Mouse (Mus musculus) gastrocnemius, postnatal 14 days (tissue): ENCODE measurements around the gene Etl4. TPM values are rescaled to one million over a fixed set of nuclear protein-coding genes. Genes with fewer than 3 reads are reported as not detected.

ENCODE experiments used
- DNase-seq: peaks from one replicate; pipeline ENCODE4 v3.0.0; 2021; ENCODE audit warnings: mixed read lengths
- intact Hi-C: fragments of 180-260 bp; cut with DNase I; formaldehyde crosslinking; loops from one replicate; pipeline ENCODE4 v1.15.1; 2025; ENCODE audit warnings: low total_unique reads
- total RNA-seq, 2 experiments: library from RNA; stranded (reverse); gene quantifications; 2 replicates each; pipeline ENCODE4 v1.2.3; 2021

Gene Etl4
- total RNA-seq, 2 experiments from 2014 or later = 28.3 to 46.7 TPM

GRCm38 (mm10) chr2:20496219-20496800 is 586.7 kb downstream of the Etl4 start:
- no peak for DNase-seq
- intact Hi-C loops = loop anchor here (10.0 kb wide), 1 partner anchor 222 kb away; no protein-coding TSS in a partner anchor

- intact Hi-C loops = no loop called here
- DNase-seq = no peak
Measured at GRCm38 (mm10) chr2:20507832-20508723, 598.5 kb downstream of the Etl4 start.

- no peak for DNase-seq
- intact Hi-C loops = no loop called here
Measured at GRCm38 (mm10) chr2:20508724-20509052, 599.1 kb downstream of the Etl4 start.

DNA sequence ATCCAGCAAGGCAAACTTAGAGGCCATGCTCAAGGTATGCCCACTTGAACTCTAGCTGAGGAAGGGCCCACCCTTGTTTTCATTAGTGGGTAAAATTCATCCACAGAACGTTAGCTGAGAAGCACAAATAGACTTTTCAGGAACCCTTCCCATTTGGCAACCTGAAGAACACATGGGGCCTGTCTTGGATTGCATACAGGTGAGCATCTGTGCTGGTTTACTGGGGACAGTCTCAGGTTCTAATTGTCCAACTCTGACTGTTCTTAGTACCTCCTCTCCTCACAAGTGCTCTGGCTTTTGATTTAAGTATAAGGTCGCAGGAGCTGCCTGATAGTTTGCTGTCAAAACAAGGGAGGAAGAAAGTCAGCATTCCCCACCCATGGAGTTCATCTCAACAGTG is 600.5 kb downstream of the Etl4 start:
- intact Hi-C loops = no loop called here
- DNase-seq = no peak

- intact Hi-C loops = loop anchor here (5.0 kb wide), 1 partner anchor 156 kb away; no protein-coding TSS in a partner anchor
- no peak for DNase-seq
Measured at GRCm38 (mm10) chr2:20516270-20516865, 606.8 kb downstream of the Etl4 start.

- intact Hi-C loops = loop anchor here (5.0 kb wide), 1 partner anchor 154 kb away; no protein-coding TSS in a partner anchor
- DNase-seq = no peak
Measured at GRCm38 (mm10) chr2:20517853-20518252, 608.3 kb downstream of the Etl4 start.

DNA sequence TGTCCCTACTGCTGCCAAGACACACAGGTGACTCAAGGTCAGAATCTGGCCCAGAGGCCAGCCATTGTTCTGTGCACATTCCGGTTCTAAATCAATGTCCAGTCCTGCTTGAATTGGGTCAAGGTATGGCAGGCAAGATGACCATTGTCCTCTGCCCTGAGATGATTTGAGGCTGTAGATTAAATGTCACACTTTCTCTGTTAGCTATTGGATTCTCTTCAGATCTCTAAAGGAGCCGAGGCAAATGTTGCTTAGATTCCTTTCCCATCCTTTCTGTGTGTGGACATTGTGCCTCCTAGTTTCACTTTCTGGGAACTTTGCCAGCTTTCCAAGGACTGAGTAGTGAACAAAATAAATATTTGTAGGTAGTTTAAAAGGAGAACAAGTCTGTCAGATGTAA is 608.9 kb downstream of the Etl4 start:
- DNase-seq = no peak
- intact Hi-C loops = loop anchor here (5.0 kb wide), 1 partner anchor 154 kb away; no protein-coding TSS in a partner anchor

GRCm38 (mm10) chr2:20519447-20520098 is 610.0 kb downstream of the Etl4 start:
- peak; percentile 79 for DNase-seq
- intact Hi-C loops = loop anchor here (5.0 kb wide), 1 partner anchor 153 kb away; no protein-coding TSS in a partner anchor

- DNase-seq = no peak
- intact Hi-C loops = no loop called here
Measured at GRCm38 (mm10) chr2:20520099-20520475, 610.5 kb downstream of the Etl4 start.

DNA sequence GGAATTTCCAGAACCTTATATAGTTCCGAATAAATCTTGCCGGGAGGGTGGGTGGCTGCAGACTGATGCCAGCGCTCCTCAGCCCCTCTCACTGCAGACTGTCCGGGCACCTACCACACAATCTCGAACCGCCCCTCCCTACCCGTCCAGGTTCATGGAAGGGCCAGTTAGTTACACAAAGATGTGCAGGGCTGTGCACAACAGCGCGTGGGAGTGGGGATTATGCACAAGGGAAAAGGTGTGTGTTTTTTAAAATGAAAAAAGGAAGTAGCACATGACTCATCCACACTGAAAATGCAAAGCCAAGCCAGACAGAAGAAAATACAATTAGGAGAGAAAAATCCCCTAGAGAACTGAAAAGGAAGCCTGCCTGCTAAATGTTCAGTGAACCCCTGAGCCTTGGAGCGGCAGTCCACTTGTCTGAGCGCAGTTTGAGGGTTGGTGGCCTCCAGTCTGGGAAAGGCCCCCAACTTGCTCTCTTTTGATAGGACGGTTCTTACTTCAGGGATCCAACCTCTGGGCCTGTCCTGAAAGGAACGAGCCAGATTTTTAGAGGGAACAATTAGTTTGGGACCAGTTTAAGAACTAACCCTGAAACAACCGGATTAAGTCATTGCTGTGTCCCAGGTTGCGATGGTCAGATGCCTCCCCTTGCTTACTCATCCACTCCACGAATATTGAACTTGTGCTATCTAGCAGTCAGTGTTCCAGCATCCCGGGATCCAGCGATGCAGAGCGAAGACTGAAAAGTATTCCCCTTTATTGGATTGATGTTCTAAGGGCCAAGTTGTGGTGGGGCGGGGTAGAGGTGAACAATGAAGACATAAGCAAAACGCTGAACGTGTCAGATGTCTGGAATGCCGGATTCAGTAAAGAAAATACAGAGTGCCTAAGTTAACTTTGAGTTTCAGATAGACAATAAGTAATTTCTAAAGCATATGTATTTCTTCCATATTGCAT is 611.3 kb downstream of the Etl4 start:
- intact Hi-C loops = no loop called here
- peak; percentile 45 for DNase-seq

GRCm38 (mm10) chr2:20521686-20522285 is 612.2 kb downstream of the Etl4 start:
- intact Hi-C loops = no loop called here
- DNase-seq = no peak

GRCm38 (mm10) chr2:20523636-20524035 is 614.1 kb downstream of the Etl4 start:
- no peak for DNase-seq
- intact Hi-C loops = no loop called here

DNA sequence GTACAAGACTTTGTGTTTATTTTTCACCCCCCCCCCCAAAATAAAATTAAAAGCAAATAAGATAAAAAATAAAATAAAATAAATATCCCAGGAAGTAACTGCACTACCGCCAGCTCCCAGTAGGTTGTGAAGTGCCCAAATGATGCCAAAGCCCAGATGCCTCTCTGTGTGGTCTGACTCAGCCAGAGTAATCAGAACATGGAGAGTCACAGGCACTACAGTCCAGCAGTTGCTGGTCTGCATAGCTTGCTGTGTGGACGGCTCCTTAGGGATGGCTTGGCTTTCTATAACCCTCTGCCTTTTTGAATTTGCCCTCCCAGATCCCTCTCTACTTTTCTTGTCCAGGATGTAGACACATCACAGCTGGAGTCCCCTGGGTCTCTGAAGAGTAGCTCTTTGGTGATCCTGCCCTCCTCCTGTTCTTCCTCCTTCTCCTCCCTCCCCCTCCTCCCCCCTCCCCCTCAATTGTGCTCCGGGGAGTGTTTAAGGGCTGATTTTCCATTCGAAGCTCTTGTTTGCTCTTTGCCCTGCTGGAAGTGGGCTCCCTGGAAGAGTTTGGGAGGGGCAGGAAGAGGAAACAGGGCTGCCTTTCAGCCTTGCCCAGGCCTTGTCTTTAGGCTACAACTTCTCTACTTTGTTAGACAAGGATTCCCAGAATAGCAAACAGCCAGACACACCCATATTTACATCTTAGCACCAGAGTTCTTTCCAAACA is 616.5 kb downstream of the Etl4 start:
- no peak for DNase-seq
- intact Hi-C loops = no loop called here

- intact Hi-C loops = no loop called here
- DNase-seq = no peak
Measured at GRCm38 (mm10) chr2:20526856-20527255, 617.3 kb downstream of the Etl4 start.

DNA sequence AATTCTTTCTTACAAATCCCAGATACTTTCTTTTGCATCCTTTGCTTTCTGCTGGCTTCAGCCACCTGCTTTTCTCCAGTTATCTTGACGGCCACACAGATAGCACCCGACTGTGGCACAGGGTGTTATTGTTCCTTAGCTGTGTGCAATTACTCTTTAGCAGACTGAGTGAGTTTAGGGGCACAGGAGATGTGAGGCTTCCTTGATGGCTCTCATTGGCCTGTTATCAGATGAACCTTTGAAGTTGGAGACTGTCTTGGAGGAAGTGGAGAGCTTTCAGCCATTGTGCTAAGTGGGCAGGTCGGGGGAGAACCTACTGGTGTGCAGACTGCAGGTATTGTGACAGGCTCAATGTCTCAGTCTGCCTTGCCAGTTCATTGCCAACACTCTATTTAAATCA is 623.0 kb downstream of the Etl4 start:
- DNase-seq = no peak
- intact Hi-C loops = no loop called here

DNA sequence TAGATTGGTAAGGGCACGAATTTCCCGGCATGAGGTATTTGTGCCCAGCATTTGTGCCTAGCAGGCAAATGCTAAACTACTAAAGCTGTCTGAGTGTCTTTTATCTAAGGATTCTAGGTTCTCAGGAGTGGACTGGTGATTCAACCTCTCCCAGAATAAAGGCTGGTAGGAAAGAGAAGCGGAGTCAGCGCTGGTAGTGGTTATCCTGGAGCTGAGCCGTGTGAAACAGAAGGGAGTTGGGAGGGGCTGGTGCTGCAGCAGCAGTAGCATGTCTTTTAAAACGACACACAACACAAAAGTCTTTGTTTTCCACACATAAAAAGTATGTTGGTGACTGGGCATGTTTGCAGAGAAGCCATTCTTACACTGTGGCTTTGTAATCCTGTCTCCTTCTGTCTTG is 628.2 kb downstream of the Etl4 start:
- intact Hi-C loops = no loop called here
- DNase-seq = no peak

GRCm38 (mm10) chr2:20538871-20539270 is 629.3 kb downstream of the Etl4 start:
- intact Hi-C loops = no loop called here
- DNase-seq = no peak

DNA sequence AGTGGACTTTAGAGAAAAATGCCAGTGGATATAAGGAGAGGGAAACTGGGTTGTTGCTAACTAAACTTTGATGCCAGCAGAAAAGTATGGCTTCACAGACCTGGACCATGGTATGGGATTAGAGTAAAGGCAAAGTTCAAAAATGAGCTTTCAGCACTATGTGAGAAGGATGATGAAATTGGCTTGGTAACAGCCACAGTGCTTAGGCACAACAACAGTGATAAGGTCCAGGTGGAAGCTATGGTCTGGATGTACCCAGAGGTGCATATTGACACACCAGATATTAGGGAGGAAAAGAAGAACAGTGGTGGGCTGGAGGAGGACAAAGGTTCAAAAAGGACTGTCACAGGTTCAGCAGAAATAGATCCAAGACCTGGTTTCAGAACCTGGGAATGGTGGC is 631.7 kb downstream of the Etl4 start:
- DNase-seq = no peak
- intact Hi-C loops = no loop called here
